Mouse (Mus musculus) midbrain, embryonic 14.5 days (tissue): ENCODE results near the gene Hoxa4. TPM values are rescaled to one million over a fixed set of nuclear protein-coding genes. Genes with fewer than 3 reads are reported as not detected.

Source experiments
- ATAC-seq: fragments of 200-750 bp; cut with Nextera tagmentation; 2 replicates; pipeline ENCODE4 v1.8.0; 2017; ENCODE audit warnings: moderate number of reproducible peaks, moderate library complexity; ENCODE audit not compliant: low FRiP score, low TSS enrichment
- DNase-seq: peaks from one replicate; pipeline ENCODE4 v3.0.0-alpha.2; 2015
- H3K27ac ChIP-seq: fragments of 300-500 bp; sonication (generic); replicated peaks from 2 replicates; pipeline ENCODE4 v1.5.1; 2014; ENCODE audit warnings: mild to moderate bottlenecking, low read depth, low read length, moderate library complexity
- H3K27me3 ChIP-seq: fragments of 300-500 bp; sonication (generic); 2 replicates; pipeline ENCODE4 v1.6.1; 2014; ENCODE audit warnings: low read length, control low read depth, mixed read lengths; ENCODE audit not compliant: control insufficient read depth, insufficient read depth
- H3K36me3 ChIP-seq: fragments of 300-500 bp; sonication (generic); 2 replicates; pipeline ENCODE4 v1.6.1; 2014; ENCODE audit warnings: low read length, control low read depth; ENCODE audit not compliant: control insufficient read depth, insufficient read depth
- H3K4me1 ChIP-seq: fragments of 300-500 bp; sonication (generic); 2 replicates; pipeline ENCODE4 v1.6.1; 2014; ENCODE audit warnings: mild to moderate bottlenecking, antibody characterized with exemption, low read length, control low read depth; ENCODE audit not compliant: control insufficient read depth, insufficient read depth
- H3K4me2 ChIP-seq: fragments of 300-500 bp; sonication (generic); 2 replicates; pipeline ENCODE4 v1.6.1; 2014; ENCODE audit warnings: mild to moderate bottlenecking, low read length, moderate library complexity
- H3K4me3 ChIP-seq: fragments of 300-500 bp; sonication (generic); replicated peaks from 2 replicates; pipeline ENCODE4 v1.5.1; 2014; ENCODE audit warnings: low read depth, low read length
- H3K9ac ChIP-seq: fragments of 300-500 bp; sonication (generic); replicated peaks from 2 replicates; pipeline ENCODE4 v1.6.1; 2014; ENCODE audit warnings: mild to moderate bottlenecking, low read length, moderate library complexity
- H3K9me3 ChIP-seq: fragments of 300-500 bp; sonication (generic); 2 replicates; pipeline ENCODE4 v1.6.1; 2016; ENCODE audit warnings: low read length, control low read depth, mixed read lengths; ENCODE audit not compliant: control insufficient read depth
- WGBS: fragments of 180-500 bp; shearing (Covaris S2); extraction: QIAGEN DNeasy Blood & Tissue Kit; methylation state at CpG from one replicate; pipeline ENCODE4 v1.1.7; 2014; 5-methylcytosine and 5-hydroxymethylcytosine counted together
- polyA plus RNA-seq: library from polyadenylated mRNA; unstranded; fragments of >200 nt; fragmentation: Nextera tagmentation; extraction: Ambion mirVana; gene quantifications from 2 replicates; pipeline ENCODE4 v1.2.1, GENCODE M21; 2014

Hoxa4 gene
- polyA plus RNA-seq, 1 experiment from 2014 or later = not detected

DNA sequence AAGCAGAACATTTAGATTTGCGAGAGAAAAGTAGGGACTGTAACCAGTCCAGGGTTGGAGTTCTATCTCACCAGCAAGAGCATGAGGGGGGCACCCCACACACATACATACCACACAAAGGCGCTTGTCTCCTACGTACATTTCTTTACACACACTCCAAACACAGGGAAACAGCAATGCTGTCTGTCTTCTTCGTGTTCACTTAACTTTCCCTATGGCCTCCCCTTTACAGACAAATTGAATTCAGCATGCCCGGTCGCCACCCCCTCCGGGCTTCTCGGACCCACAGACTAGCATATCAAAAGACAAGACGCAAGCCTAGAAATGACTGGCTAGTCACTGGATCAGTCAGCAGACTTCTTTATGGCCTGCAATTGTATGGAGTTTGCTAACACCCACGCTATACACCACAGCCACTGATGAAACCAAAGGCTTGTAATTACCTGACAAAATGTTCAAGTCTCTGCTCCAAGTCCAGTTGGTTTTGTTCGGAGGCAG is 11.3 kb downstream of the Hoxa4 start:
- 2% methylated on average over 11 of the region's 11 CpGs for WGBS
- H3K4me1 ChIP-seq = no peaks in the 10 kb centered on the region
- peaks cover 100% of the 10 kb centered on the region for H3K27me3 ChIP-seq
- H3K36me3 ChIP-seq = no peaks in the 10 kb centered on the region
- no peak overlapping the region for H3K4me2 ChIP-seq
- no peaks in the 10 kb centered on the region for H3K9me3 ChIP-seq
- no peak overlapping the region for H3K4me3 ChIP-seq
- DNase-seq (no peak), ATAC-seq (no peak)
- H3K9ac ChIP-seq = no peak overlapping the region
- H3K27ac ChIP-seq = no peak overlapping the region

DNA sequence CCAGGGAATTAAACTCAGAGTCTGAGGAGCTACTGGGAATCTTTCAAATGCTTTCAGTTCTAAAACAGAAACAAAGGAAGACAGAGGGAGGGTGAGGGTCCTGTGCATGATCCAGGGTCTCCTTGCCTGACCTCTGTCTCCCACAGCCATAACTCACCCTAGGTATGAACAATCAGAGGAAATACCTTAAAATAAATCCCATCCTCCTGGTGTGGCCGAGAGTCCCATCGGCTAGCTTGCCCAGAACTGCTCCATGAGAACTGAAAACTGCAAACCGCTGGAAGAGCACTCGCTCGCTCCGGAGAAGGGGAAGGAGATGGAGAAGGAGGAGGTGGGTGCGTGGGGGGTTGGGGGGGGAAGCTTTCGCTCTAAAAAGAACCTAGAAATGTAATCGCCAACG is 11.9 kb downstream of the Hoxa4 start:
- Histone ChIP-seq H3K9ac (no peak overlapping the region), H3K4me2 (no peak overlapping the region), H3K36me3 (no peaks in the 10 kb centered on the region), H3K27ac (no peak overlapping the region), H3K9me3 (no peaks in the 10 kb centered on the region), H3K4me1 (no peaks in the 10 kb centered on the region), H3K4me3 (no peak overlapping the region), H3K27me3 (peaks cover 100% of the 10 kb centered on the region)
- ATAC-seq = no peak
- under 1% methylated on average over 10 of the region's 10 CpGs for WGBS
- DNase-seq = no peak

DNA sequence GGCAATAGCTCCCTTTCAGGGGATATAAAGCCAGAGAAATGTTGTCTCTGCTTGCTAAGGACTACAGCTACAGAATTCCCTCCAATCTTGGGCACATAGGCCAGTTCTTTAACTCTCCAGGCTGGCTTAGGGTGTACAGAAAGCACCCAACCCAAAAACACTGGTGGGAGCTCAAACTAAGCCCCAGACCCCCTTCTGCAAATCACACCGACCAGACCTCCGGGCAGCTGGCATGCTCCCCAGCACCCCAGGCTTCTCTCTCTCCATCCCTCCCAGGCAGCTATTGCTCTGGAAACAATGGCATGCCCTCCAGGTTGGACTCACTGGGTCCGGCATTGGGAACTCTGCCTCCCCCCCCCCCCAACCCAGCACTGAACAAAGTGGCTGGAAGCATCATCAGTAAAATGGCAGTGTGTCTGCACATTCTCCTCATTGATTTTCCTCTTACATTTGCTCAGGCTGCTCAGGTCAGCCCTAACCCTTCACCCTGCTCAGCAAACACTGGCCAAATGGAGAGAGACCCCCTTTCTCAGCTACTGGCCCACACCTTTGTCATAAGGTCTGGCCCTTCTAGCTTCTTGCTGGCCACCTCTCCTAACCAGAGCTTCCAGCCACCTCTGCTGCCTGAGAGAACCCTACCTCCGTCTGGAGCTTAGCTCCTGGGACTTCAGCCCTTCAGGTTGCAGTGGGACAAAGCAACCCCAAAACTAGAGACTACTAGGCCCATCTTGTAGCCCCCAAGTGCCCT is 12.5 kb downstream of the Hoxa4 start:
- H3K36me3 ChIP-seq = no peaks in the 10 kb centered on the region
- H3K9me3 ChIP-seq = no peaks in the 10 kb centered on the region
- no peak overlapping the region for H3K4me2 ChIP-seq
- H3K4me1 ChIP-seq = no peaks in the 10 kb centered on the region
- peaks cover 99% of the 10 kb centered on the region for H3K27me3 ChIP-seq
- 1% methylated on average over 4 of the region's 4 CpGs for WGBS
- DNase-seq (no peak), ATAC-seq (no peak)
- no peak overlapping the region for H3K9ac ChIP-seq
- H3K4me3 ChIP-seq = no peak overlapping the region
- H3K27ac ChIP-seq = no peak overlapping the region

DNA sequence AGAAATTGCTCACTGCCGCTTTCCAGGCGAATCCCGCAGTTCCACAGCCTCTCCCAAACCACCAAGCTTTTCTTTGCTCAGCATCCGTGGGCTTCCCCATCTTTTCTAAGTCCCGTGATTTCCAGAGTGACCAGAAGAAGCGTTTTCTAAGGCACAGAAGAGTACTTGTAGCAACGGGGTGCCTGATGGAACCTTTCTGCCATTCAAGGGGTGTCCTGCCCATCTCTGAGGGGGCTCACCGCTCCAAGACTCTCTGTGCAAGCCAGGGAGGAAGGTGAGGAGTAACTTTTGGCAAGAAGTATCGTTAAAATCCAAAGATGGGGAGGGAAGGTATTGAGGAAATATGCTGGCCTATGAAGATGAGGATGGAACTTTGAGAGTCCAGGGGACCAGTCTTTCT is 13.7 kb downstream of the Hoxa4 start:
- no peak for DNase-seq
- no peak overlapping the region for H3K4me2 ChIP-seq
- no peak overlapping the region for H3K4me3 ChIP-seq
- no peak overlapping the region for H3K27ac ChIP-seq
- H3K36me3 ChIP-seq = no peaks in the 10 kb centered on the region
- WGBS = 1% methylated on average over 9 of the region's 9 CpGs
- ATAC-seq = no peak
- H3K4me1 ChIP-seq = no peaks in the 10 kb centered on the region
- H3K9ac ChIP-seq = no peak overlapping the region
- H3K27me3 ChIP-seq = peaks cover 99% of the 10 kb centered on the region
- H3K9me3 ChIP-seq = no peaks in the 10 kb centered on the region

DNA sequence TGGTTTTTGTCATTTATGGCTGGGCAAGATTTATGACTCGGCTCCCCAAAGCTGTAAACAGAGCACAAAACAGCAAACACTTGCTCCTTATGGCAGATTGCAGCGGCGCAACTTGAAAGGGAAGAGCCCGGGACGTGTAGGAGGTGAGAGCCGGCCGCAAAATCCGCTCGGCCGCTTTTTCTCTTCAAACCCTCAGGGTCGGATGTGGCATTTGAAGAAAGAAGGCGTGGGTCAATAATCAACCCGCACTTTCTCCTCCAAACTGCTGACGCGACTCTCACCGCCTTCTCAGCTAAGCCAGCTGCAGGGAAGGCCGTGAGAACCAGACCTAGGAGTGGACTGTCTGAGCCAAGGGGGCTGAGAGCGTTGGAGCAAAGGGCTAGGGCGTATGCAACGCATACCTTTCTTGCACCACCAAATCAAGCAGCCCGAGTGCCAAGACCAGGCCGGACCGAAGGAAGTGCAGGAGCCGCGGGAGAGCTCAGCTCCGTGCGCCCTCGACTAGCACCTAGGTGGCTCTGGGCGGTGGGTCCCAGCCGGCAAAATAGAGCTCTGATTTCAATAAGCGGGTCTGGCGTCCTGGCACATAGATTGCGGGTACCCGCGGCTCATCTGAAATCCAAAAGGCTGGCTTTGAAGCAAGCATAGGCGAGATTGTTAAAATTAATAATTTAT is 14.4 kb downstream of the Hoxa4 start, which contains the start of gene 5730596B20Rik:
TSS of gene 5730596B20Rik (plus strand) at position 438 of the 675 bp plus-strand sequence.
- Histone ChIP-seq H3K4me2 (no peak within 1 kb of the TSS), H3K9me3 (no peaks in the 10 kb centered on the region), H3K27me3 (peaks cover 99% of the 10 kb centered on the region), H3K9ac (no peak within 1 kb of the TSS), H3K4me3 (no peak within 1 kb of the TSS), H3K27ac (no peak within 1 kb of the TSS), H3K4me1 (no peaks in the 10 kb centered on the region), H3K36me3 (no peaks in the 10 kb centered on the region)
- under 1% methylated on average over 36 of the region's 36 CpGs for WGBS
- DNase-seq = no peak
- no peak for ATAC-seq

DNA sequence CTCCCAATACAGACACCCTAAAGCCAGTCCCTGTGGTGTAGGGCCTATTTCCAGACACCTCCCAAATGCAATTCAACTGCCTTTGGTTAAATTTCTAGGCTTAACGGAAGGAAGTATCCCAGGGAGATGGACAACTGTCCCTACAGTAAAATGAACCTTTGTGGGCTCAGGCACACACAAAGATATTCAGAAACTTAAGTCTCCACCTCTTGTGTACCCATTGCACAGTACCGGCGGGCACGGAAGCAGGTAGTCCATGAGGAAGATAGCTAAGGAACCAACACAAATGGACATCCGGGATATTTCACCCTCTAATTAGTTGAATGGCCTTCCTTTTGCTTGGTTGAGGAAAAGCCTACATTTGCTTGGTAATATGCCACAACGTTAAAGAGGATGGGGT is 15.2 kb downstream of the Hoxa4 start:
- WGBS = 2% methylated on average over 6 of the region's 6 CpGs
- DNase-seq (no peak), ATAC-seq (no peak)
- H3K4me1 ChIP-seq = no peaks in the 10 kb centered on the region
- H3K36me3 ChIP-seq = no peaks in the 10 kb centered on the region
- H3K9me3 ChIP-seq = no peaks in the 10 kb centered on the region
- H3K9ac ChIP-seq = no peak overlapping the region
- no peak overlapping the region for H3K27ac ChIP-seq
- H3K4me2 ChIP-seq = no peak overlapping the region
- no peak overlapping the region for H3K4me3 ChIP-seq
- H3K27me3 ChIP-seq = peaks cover 99% of the 10 kb centered on the region

DNA sequence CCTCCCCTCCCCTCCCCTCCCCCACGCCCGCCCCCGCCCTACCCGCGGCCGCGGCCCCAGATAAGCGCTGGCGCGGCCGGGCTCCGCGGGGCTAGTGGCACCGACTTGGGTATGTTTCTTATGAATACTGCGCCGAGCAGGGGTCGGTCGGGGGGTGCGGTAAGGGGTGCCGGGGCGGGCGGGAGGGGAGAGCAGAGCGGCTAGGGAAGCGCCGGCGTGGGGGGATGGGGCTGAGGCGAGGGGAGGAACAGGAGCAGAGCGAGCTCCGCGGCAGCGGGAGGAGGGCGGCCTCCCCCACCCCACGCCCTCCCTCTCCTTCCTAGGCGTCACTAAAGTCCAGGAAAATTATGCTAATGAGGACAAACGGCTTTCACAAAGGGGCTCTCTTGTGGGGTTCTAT is 15.7 kb downstream of the Hoxa4 start:
- H3K9me3 ChIP-seq = no peaks in the 10 kb centered on the region
- DNase-seq (no peak), ATAC-seq (no peak)
- no peak overlapping the region for H3K4me2 ChIP-seq
- no peaks in the 10 kb centered on the region for H3K4me1 ChIP-seq
- peaks cover 99% of the 10 kb centered on the region for H3K27me3 ChIP-seq
- 2% methylated on average over 29 of the region's 35 CpGs for WGBS
- H3K9ac ChIP-seq = no peak overlapping the region
- no peak overlapping the region for H3K27ac ChIP-seq
- no peak overlapping the region for H3K4me3 ChIP-seq
- H3K36me3 ChIP-seq = no peaks in the 10 kb centered on the region

DNA sequence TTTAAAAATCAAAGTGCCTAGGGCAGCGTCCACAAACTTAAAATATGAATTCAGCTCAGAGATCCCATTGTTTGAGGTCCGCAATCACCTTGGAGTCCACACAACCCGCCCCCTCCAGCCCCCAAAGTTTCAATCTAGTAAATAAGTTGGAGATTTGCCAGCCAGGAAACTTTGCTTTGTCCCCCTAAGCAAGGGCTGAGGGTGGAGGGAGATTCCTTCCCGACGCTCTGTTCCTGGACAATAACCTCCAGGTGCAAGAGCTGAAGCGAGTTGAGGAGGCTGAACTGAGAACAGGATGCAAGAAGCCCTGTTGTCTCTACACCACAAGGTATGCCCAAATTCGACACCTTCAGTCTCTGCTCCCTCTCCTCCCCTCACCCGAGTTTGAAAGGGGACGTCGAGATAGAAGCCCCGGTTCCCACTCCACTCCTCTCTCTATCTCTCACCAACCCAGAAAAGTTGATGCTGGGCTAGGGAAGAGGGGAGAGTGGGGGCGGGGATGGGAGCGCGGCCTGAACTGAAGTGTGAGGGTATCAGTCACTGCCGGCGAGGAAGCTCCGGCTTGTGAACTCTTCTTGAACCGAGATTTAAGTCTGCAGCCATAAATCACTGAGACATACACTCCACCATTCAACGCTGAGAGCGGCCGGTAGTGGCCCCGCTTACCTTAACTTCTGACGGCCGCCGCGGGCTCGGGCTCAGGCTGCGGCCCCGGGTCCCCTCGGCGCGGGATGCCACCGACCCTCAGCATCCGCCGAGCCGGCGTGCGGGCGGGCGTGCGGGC is 16.4 kb downstream of the Hoxa4 start:
- no peak for ATAC-seq
- no peak for DNase-seq
- Histone ChIP-seq H3K27me3 (peaks cover 99% of the 10 kb centered on the region), H3K36me3 (no peaks in the 10 kb centered on the region), H3K27ac (no peak overlapping the region), H3K4me2 (no peak overlapping the region), H3K9me3 (no peaks in the 10 kb centered on the region), H3K4me3 (no peak overlapping the region), H3K9ac (no peak overlapping the region), H3K4me1 (no peaks in the 10 kb centered on the region)
- WGBS = under 1% methylated on average over 41 of the region's 41 CpGs
